Mouse (Mus musculus) splenic B cell, adult 2 months (primary cell): ENCODE results near the gene Ostn.

Source experiments
- DNase-seq: peaks from one replicate; pipeline ENCODE4 v3.0.0-alpha.2; 2011; ENCODE audit warnings: low read depth, low spot score
- H3K27me3 ChIP-seq: 2 replicates; pipeline ENCODE4 v1.6.1; 2012; ENCODE audit warnings: mild to moderate bottlenecking, low read length, moderate library complexity, mixed read lengths; ENCODE audit not compliant: control insufficient read depth, poor library complexity, insufficient read depth, severe bottlenecking
- H3K36me3 ChIP-seq: 2 replicates; pipeline ENCODE4 v1.6.1; 2012; ENCODE audit warnings: mild to moderate bottlenecking, low read length, moderate library complexity, mixed read lengths; ENCODE audit not compliant: control insufficient read depth, poor library complexity, insufficient read depth, severe bottlenecking

Gene Ostn

DNA sequence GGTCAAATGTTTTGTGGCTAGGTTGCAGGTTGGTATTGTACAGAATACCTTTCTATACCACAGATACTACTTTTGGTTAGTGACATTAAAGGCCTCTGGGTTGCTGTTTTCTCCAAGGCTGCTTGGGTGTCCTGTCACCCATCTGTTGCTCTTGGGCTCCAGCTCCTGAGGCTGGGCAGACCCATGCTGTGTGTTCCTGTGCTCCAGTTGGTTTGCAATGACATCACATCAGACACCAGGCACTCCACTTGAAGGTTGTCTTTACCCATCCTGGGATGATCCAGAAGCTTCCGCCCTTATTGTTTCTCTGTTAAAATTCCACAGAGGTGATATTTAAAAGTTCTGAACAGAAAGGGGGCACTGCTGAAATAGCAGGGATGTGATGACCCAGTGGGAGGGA, 89.7 kb downstream of the Ostn start:
- no peaks in the 10 kb centered on the region for H3K36me3 ChIP-seq
- H3K27me3 ChIP-seq = no peaks in the 10 kb centered on the region
- no peak for DNase-seq

DNA sequence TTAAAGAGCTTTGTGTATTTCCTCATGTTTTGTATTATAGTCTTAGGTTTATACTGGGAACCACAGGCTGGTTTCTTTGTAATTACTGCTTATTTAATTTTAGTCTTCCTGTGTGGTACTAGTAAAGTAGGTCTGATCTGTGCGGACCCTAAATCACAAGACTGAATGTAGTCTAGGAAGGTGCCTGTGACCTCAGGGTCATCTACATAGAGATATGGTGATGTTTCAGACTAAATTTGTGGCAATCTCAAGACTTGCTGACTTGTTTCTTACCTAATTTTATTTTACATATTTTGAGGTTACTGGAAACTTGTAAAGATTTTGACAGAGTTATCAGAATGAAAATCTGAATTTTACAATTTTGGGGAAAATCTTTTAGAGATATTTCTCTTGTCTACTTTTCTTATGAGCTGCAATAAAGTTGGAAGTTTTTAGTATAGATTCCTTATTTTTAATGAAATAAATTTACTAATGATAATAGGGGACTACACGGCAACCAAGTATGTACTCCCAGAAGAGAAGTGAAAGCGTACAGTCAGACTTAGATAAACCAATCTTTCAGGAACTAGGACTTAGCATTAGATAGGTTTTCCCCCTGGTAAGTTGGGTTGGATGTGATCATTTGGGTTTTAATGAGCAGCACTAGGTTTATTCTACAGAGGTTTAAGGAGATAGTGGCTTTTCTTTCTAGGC, 91.9 kb downstream of the Ostn start:
- DNase-seq = peak; percentile 62
- H3K27me3 ChIP-seq = no peaks in the 10 kb centered on the region

DNA sequence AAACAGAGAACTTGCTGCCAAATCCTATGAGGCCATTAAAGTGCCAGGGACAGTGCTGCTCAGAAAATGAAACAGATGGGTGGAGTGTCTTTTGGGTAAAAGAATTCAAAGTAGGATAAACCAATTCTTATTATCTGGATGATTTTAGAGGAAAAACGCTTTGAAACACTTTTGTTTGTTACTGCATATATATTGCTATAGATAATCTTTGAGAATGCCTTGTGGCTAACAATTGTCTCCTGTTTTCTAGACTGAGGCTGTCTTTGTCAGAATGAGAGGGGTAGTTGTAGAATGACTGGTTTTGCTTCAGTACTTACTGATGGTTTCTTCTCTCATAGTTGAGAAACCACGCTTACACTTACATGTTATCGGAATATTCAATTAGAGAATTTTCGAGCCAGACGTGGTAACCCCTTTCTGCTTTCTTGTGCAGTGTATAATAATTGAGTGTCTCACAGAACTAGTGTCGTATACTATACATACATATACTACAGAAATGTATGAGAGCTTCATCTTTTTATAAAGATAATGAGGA, 92.5 kb downstream of the Ostn start:
- peak; percentile 23 for DNase-seq
- Histone ChIP-seq H3K36me3 (no peaks in the 10 kb centered on the region), H3K27me3 (no peaks in the 10 kb centered on the region)

More for the DNA sequence above, 91.9 kb downstream of the Ostn start:
- no peaks in the 10 kb centered on the region for H3K36me3 ChIP-seq
